ENCODE assay signal across 10 mouse cellular contexts in genomic region chr19:34647630-34648029, GRCm38 (mm10). TPM values are rescaled to one million over a fixed set of nuclear protein-coding genes. Genes with fewer than 3 reads are reported as not detected.
DNase-seq lines count a peak whose midpoint lies in the region; ATAC-seq and TF ChIP-seq lines count a peak whose summit lies in the region.
"Not testable (repeated sequence)": the region's sequence is repeated elsewhere in the genome, so short reads cannot be mapped to it uniquely, and the experiment has no call there.
"Had no signal": no experiment of that assay in that cellular context is flagged by ENCODE, and none has a peak within 500 bp of the region (broad histone marks: within the 10 kb centered on the region; RNA-seq: fewer than 3 reads in every experiment).

No protein-coding gene starts in this region.

- not testable (repeated sequence) for H3K27me3 ChIP-seq in lung, postnatal 0 days (replicated peaks; ENCODE audit: insufficient read depth, low read length)

- not testable (repeated sequence) for H3K4me2 ChIP-seq in lung, postnatal 0 days (replicated peaks; ENCODE audit: low read depth, low read length)

- peak; percentile 67 for DNase-seq in heart, adult 11 months
- DNase-seq in kidney, postnatal 10 days: peak; percentile 35
- DNase-seq in lung, adult 18-20 months: peak; percentile 68 to 69
- not testable (repeated sequence) for DNase-seq in lung, postnatal 0 days (ENCODE audit: low spot score)
- peak; percentile 64 for DNase-seq in lung, postnatal 14 days
- peak; percentile 69 for DNase-seq in lung, postnatal 36 days

- H3K27ac ChIP-seq in lung, postnatal 0 days (ENCODE audit: low read length): not testable (repeated sequence)

- not testable (repeated sequence) for TF ChIP-seq CTCF in lung, postnatal 0 days (IDR thresholded peaks at IDR 0.05)

- not testable (repeated sequence) for H3K9ac ChIP-seq in lung, postnatal 0 days (replicated peaks; ENCODE audit: low read depth)

- not testable (repeated sequence) for H3K36me3 ChIP-seq in lung, postnatal 0 days (ENCODE audit: insufficient read depth, low read length)

- H3K4me1 ChIP-seq in lung, postnatal 0 days (ENCODE audit: insufficient read depth, low read depth, low read length): not testable (repeated sequence)

- ATAC-seq in lung, postnatal 0 days: peak; percentile 67

- 60% methylated on average over 8 of the region's 8 CpGs for WGBS in lung, postnatal 0 days

- H3K4me3 ChIP-seq in lung, postnatal 0 days (ENCODE audit: low read depth, low read length): not testable (repeated sequence)

- not testable (repeated sequence) for H3K9me3 ChIP-seq in lung, postnatal 0 days (ENCODE audit: low read length)

- TF ChIP-seq EP300 in lung, postnatal 0 days (IDR thresholded peaks at IDR 0.05): not testable (repeated sequence)

RNA-seq across cellular contexts. Expression of gene Ifit1, which starts 7.0 kb away (rescaled TPM):
- polyA plus RNA-seq in lung, postnatal 0 days (2015; fragmentation: Nextera tagmentation; extraction: Ambion mirVana): 2.7 and 3.8 TPM in 2 replicates

RNA-seq across cellular contexts. Expression of gene Ifit1bl2, which starts 7.1 kb away (rescaled TPM):
- polyA plus RNA-seq in lung, postnatal 0 days (2015; fragmentation: Nextera tagmentation; extraction: Ambion mirVana): 0.46 and 0.54 TPM in 2 replicates
- polyA plus RNA-seq: C2C12 had no signal

RNA-seq across cellular contexts. Expression of gene Ifit3b, which starts 39.9 kb away (rescaled TPM):
- polyA plus RNA-seq in lung, postnatal 0 days (2015; fragmentation: Nextera tagmentation; extraction: Ambion mirVana): 2.0 and 2.3 TPM in 2 replicates
- polyA plus RNA-seq: C2C12; embryonic facial prominence, embryonic 10.5 days; embryonic facial prominence, embryonic 14.5 days; forebrain, embryonic 13.5 days had no signal

RNA-seq across cellular contexts. Expression of gene Ifit1bl1, which starts 45.9 kb away (rescaled TPM):
- polyA plus RNA-seq in lung, postnatal 0 days (2015; fragmentation: Nextera tagmentation; extraction: Ambion mirVana): 0.90 and 1.1 TPM in 2 replicates
- polyA plus RNA-seq: C2C12 had no signal
